Mouse (Mus musculus) lung, postnatal 0 days (tissue): Measurements from ENCODE around the gene Efna4.

Source experiments
- CTCF ChIP-seq: IDR thresholded peaks from 2 replicates; pipeline ENCODE4 v1.5.1; 2016; ENCODE audit warnings: antibody characterized with exemption, mild to moderate bottlenecking
- EP300 ChIP-seq: IDR thresholded peaks from 2 replicates; pipeline ENCODE4 v1.6.1; 2016; ENCODE audit warnings: antibody characterized with exemption, mild to moderate bottlenecking, control low read depth

DNA sequence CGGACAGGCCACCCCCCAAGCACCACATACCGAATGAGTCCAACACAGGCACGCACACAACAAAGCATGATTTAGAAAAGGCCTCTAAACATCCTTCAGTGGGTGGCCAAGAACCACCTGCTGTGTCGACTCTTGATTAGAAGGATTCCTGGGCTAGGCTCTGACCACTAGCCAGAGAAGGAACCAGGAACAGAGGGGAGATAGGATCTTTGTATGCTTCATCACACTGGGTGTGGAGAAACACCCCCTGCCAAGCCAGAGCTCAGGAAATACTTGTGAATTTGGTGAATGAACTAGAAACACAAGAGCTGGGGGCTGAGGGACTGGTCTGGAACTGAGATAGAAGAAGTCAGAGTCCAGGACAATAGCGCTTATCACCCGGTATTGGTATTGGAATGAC is 1.3 kb downstream of the Efna4 start:
- TF ChIP-seq CTCF, result no peak
- TF ChIP-seq EP300, result no peak
